Mouse (Mus musculus) c-Kit-positive CD71-negative TER-119-negative erythroid progenitor cells, embryonic 14.5 days (primary cell): ENCODE measurements around the gene Trip10.
"Not testable (repeated sequence)": the region's sequence is repeated elsewhere in the genome, so short reads cannot be mapped to it uniquely, and the experiment has no call there.

Experiments
- DNase-seq: peaks from one replicate; pipeline ENCODE4 v3.0.0-alpha.2; 2013; ENCODE audit warnings: low read depth

Trip10 gene

DNA sequence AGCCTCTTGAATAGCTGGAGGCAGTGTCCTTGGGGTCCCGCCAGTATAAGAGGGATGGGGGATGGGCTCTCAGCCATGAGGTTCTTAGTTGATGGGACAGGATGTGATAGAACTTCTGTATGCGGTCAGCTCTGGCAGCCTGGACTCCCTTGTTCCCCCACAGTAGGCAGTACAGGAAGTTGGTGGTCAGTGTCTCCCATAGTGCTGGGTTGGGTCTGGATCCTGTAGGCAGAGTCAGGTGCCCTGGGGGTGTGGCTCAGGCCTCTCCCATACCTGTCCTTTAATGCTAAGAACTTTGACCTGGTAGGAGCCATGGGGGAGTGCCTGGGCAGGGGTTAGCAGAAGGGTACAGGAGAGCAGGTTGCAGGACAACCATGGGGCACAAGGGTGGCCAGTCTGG lies 14.9 kb downstream of the Trip10 start:
- no peak for DNase-seq

DNA sequence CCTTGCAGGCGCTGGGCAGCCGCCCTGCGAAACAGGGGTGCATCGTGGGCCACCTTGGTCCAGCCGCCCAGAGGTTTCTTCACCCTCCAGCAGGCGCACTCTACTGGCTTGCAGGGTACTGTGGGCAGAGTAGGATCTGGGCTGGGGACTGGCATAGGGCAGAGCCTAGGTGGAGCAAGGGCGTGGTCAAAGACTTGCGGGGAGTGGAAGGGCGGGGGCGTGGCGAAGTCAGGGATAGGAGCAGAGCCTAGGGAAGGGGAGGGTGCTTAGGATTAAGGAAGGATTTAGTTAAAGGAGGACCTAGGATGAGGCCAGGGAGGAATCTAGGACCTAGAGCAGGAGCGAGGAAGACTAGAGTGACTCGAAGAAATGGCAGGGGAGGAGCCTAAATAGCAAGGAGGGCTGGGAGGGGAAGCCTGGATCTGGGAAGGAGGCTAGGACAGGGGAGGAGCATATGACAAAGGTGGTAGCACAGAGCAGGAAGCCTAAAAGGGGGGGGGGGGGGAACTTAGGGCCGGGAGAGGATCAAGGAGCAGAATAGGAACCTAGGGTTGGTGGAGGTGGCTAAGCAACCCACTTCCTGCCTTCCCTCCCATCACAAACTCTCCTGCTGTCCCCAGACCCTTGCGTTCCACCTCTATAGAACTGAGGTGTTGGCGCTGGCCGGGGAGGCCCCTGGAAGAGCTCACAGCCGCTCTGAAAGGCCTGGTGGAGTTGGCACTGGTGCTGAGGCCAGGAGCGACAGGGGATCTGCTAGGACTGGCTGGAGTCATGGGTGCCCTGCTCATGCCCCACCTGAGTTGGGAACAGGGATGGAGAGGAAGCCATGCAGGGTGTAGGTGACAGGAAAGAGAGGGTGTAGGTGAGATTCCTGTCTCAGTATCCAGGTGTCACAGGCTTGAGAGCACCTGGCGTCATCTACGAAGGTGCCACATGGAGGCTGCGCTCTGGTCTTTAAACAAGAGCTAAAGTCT lies 16.0 kb downstream of the Trip10 start:
- DNase-seq, result no peak

DNA sequence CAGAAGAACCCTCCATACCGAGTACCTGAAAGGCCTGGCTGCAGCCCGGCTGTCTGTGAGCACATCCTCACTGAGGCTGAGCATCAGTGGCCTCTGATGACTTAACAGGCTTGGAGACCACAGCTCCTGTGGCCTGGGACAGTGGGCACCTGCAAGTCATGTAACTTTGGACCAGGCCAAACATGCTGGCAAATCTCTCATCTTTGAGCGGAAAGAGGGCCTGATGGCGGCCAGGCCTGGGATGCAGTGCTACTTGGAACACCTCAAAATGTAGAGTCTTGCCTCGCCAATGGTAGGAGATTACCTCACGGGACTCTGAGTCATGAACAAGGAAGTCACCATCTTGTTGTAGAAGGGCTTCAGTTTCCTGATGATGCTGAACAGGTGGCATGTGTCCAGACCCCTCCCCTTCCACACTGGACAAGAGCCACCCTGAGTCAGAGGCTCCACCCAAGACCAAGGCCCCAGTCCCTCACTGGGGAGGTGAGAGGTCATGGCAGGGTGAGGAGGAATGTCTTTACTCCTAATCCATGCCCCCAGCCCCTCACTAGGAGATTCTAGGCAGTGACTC lies 18.4 kb downstream of the Trip10 start:
- no peak for DNase-seq

DNA sequence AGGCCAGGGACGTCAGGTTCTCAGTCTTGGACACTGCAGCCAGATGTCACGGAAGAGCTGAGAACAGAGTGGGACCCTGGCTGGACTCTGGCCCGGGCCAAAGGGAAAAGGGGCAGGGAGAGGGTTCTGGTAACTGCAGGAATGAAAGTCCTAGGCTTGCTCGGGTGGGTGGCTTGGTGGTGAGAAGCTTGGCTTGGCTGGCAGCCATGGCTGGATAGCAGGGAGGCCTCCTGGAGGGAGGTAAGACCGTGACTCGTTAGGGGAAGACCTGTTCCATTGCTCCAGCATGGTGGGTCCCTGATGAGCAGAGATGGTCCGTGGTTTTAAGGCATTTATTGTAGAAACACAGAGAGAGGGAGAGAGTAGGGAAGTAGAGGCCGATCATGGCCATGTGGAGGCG lies 22.0 kb downstream of the Trip10 start:
- no peak for DNase-seq

DNA sequence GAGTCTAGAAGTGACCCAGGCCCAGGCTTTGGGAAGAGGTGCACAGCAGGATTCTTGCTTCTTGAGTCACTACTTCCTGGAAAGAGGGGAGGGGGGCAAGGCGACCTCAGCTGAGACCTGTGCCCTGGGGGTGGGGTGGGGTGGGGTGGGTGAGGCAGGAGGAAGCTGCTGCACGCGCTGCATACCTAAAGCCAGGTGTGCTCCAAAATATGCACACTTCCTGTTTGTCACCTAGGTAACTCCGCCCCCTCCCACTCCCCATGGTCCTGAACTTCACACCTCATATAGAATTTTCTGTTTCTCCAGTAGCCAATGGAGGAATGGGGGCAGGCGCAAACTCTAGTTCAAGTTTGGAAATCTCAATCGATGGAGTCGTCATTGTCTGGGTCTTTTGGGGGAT lies 24.6 kb downstream of the Trip10 start:
- no peak for DNase-seq

DNA sequence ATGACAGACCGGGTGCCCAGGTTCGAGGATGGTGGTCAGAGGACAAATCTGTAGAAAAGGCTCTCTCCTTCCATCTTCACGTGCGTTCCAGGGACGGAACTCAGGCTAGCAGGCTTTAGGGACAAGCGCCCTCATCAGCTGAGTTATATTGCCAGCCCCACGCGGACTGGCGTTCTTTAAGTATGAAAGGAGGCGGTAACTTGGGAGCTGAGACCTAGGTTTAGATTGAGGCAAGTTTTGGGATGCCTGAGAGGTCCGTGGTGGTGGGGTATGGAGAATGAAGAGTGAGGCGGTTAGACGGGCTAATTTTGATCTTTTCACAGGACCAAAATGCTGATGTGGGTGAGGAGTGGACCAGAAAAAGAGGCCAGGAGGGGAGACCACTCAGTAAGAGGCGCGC lies 25.4 kb downstream of the Trip10 start:
- no peak for DNase-seq

DNA sequence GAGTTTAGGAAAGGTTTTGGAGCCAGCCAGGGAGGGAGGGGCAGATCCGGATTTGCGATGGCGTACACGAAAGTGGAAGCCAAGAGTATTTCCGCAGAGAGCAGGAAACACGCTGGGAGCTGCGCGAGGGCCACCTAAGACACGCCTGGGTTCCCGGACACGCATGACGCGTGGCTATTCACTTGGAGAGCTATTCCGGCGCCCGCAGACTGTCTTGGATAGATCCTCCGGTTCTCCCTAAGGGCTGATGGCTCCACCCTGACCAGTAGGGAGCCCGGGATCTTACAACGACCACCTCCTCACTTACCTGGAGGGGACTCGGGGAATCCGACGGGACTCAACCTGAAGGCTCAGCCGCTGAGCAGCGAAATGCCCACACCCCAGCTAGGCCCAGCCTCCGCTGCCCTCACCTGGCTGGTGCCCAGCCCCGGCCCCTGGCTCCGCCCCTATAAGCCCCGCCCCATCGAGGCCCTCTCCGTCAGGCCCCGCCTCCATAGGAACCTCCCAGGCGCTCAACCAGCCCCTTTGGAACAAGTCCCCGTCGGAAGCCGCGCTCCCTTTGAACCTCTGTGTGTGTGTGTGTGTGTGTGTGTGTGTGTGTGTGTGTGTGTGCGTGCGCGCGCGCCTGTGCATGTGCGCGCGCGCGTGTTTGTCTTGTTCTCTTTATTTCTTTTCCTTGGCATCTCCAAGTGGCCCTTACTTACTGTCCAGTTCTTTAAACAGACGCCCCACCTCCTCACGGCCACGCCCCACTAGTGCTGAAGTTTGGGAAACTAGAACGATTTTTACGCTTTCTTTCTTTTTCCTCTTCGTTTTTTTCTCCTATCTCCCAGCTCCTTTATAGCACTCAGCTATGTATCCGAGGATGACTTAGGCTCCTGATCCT lies 26.1 kb downstream of the Trip10 start:
- DNase-seq, result peak; percentile 70

DNA sequence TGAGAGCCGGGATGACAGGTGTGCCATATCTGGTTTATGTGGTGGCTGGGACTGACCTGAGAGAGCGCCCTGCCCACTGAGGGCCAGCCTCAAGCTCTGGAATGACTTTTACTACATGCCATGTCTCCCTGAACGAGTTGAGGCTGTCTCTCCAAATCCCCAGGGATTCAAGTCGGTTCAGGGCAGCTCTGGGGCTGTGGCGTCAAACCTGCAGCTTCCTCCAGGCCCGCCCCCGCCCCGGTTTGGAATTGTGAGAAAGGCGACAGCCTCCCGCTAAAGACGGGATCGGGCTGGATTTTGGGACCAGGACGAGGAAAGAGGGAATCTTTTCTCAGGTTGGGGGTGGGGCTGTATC lies 26.7 kb downstream of the Trip10 start:
- DNase-seq, result no peak

DNA sequence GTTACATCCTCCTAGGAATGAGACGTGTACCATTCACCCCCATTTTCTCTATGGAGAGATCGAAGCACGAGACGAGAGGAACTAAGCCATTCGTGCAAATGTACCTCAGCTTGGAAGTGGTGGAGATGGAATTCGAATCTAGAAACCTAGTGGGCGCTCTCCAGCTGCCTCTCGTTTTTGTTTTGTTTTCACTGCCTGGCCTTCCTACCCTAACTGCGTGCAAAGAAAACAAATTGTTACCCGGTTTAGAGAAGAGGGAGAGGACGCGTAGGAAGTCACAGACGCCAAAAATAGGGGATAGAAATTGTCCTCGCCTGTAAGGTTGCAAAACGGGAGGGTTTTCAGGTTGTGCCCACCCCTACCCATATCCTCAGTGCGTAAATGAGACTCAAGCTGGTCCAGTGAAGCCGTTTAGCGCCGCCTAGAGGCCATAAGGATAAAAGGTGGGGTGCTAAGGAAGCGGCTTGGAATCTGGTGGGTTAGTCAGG lies 27.4 kb downstream of the Trip10 start:
- DNase-seq, result peak; percentile 86

DNA sequence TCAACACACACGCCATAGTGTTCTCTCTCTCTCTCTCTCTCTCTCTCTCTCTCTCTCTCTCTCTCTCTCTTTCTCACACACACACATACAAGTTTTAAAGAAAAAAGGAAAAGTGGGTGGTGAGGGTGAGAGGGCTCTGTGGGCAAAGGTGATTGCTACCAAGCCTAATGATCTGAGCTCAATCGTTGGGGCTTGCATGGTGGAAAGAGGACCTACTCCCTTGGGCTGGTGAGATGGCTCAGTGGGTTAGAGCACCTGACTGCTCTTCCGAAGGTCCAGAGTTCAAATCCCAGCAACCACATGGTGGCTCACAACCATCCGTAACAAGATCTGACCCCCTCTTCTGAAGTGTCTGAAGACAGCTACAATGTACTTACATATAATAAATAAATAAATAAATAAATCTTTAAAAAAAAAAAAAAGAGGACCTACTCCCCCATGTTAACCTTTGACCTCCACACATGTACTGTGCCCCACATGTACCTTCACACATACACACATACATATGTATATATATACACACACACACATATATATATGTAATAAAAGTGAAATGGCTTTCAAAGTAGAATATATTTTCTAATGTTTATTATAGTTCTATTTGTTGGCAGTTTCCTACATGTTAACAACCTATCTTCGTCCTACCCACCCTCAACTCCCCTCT lies 28.5 kb downstream of the Trip10 start:
- DNase-seq, result not testable (repeated sequence)

DNA sequence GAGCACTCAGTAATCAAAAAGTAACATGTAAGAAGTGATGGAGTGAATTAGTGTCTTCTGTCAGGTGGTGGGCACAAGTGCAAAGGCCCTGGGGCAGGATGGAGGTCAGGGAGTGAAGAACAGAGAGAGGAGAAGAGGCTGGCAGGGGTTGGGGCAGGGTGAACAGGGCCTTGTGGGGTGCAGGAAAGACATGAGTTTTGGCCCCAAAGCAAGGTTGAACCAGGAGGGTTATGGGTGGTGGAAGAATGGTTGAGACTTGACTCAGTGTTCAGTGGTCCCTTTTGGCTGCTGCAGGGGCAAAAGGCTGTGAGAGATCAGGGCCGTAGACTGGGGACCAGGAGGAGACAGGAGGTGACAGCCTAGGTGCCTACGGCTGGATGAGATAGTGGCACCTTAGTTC lies 29.3 kb downstream of the Trip10 start:
- no peak for DNase-seq

DNA sequence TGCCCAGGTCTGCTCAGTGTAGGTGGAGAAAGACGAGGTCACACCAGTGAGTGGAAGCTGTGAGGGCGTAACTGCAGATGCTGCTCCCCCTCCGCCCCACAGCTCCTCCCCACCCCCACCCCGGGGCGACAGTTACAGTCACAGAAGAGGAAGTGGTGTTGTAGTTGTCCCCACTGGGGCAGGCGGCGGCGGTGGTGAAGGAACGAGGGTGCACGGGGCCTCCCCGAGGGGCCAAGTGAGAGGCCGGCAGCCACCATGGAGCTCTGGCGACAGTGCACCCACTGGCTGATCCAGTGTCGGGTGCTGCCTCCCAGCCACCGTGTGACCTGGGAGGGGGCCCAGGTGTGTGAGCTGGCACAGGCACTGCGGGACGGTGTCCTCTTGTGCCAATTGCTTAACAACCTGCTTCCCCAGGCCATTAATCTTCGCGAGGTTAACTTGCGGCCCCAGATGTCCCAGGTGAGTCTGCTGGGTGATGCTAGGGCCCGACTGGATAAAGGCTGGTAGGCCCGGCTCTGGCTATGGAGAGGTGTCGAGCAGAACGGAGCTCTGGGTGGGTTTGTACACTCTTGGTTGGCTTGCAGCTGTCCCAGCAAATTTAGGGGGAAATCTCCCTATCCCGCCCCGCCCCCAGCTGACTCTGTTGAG lies 29.8 kb downstream of the Trip10 start, which contains the start of gene Vav1:
Vav1 (plus strand) TSS at position 158 of the 648 bp plus-strand sequence.
- no peak for DNase-seq

DNA sequence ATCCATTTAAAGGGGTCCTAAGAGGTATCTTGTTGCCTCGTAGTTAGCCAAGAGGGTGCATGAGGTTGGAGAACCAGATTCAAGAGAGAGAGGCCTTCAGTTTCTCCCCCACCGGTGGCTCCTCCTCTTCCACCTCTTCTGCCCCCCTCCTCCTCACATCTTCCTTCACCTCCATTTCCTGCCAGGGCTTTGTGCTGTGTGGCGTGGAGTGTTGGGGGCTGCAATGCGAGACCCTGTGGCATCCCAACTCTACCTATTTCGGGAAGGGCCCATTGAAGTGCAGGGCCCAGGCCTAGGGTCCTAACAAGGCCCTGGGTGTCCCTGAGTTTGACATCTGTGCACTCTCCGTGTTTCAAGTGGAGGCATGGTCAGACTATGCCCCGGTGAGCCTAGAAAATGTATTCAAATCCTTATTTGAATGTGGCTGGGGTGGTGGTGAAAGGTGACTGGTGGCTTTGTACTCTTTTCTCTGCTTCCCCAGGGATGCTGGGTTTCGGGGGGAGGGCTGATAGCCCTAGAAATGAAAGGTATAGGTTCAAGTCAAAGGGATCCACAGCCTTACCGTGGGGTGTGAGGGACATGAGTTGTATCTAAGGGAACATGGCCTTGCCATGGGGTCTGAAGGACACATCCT lies 30.5 kb downstream of the Trip10 start:
- no peak for DNase-seq

DNA sequence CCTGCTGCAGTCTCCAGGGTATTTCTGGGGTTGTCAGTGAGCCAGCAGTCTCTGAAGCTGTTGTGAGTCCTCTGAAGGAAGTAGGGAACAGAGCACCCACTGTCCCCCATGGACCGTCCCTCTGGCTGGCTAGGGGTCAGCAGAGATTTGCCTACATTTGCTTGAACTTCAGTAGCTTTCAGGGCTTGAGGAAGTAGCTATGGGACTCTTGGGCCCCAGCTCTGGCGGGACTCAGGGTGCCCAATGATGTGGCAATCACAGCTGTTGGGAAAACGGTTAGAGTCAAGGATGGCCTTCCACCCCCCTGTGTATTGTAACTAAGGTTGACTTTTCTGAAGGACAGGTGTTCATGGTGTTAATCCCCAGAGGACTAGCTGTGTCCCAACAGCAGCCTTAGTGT lies 31.2 kb downstream of the Trip10 start:
- DNase-seq, result no peak

DNA sequence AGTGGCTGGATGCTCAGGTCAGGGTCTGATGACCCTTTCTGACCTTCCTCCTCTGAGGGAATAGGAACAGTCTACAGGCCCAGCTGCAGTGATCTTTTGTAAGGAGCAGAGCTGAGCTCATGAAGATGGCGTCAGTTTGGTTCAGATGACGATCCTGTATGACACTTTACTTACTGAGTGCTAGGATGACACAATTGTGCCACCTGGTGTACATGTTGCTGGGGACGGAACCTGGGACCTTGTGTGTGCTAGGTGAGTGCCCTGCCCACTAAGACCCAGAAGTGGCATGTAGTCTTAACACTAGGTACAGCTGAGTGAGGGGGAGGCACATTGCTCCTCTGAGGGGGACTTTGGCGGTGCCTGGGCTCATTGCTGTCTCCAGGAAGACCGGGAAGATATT lies 34.7 kb downstream of the Trip10 start:
- DNase-seq, result no peak

DNA sequence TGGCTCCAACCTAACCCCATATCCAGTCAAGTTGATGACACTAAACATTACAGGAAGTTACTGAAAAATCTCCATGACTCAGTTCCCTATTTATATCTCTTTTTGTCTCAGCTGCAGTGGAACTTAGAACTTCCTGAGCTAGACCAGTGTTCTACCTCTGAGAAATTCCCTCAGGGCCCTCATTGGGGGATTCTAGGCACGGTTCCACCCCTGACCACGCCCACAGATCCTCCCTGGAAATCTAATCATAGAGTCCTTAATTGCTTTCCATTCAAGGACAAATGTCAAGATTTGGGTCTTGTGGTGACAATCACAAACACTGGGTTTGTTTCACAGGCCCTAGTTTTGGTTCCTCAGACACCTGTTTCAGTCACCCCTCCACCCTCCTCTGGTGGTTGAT lies 35.8 kb downstream of the Trip10 start:
- DNase-seq, result no peak

DNA sequence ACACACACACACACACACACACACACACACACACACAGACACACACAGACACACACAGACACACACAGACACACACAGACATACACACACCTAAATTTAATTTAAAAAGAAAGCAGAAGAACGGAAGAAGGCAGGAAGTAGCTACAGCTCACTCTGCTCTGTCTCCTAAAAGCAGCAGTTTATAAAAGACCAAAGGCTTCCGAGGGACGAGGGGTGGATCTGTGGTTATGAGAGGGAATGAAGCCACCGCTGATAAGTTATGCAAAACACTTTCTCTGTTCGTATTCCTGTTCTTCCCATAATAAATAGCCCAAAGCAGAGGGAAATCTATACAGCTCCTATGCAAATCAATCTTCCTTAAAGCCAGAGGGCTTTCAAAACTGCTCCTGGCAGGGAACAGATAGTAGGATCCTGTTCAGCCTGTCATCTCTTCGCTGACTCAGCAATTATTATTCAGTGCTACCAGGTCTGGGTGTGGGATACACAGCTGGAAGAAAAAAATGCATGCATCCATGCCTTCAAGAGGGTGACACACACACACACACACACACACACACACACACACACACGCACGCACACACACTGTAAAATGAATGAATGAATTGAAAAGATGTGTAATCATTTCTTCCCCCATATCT lies 37.6 kb downstream of the Trip10 start:
- DNase-seq, result no peak

DNA sequence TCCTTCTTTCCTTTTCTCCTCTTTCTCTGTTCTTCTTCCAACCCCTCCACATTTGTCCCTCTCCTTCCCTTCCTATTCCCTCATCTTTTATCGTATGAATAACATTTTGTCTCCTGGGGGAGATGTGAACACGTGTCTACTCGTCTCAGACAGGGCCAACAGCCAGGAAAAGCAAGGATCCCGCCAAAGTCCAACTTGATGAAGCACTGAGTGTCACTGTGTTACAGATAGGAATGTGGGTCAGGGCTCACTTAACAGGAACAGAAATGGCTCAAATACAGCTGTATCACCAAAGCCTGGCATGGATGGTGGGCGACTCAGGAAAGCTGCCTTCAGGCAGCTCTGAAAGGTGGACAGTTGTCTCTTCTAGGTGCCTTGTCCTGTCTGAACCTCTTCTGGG lies 40.0 kb downstream of the Trip10 start:
- no peak for DNase-seq

DNA sequence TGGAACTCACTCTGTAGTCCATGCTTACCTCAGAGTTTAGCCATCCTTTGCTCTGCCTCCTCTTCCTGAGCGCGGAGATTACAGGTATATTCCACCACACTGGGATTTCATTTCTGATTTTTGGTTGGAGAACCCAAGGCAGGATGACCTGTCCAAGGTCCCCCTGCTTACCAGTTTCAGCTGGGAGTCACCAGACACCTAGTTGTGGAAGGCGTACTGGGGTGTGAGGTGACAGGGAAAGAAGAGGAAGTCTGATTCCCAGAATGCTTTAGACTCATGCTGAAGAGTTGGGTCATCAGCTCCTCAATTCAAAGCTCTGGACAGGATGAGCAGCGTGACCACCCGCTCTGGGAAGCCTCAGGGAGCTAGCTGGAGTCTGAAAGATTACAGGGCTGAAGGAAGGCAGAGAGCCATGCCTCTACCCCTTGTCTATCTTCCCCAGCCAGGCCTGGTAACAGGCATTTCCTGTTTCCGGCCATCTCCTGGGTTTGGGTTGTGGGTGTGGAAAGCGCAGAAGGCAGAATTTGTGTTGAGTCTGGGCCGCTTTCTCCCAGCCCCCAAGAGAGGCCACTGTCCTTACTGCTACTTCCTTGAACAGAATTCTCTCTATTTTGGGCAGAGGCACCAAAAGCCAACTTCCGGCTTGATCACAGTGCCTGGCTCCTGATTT lies 40.9 kb downstream of the Trip10 start:
- DNase-seq, result peak; percentile 66

DNA sequence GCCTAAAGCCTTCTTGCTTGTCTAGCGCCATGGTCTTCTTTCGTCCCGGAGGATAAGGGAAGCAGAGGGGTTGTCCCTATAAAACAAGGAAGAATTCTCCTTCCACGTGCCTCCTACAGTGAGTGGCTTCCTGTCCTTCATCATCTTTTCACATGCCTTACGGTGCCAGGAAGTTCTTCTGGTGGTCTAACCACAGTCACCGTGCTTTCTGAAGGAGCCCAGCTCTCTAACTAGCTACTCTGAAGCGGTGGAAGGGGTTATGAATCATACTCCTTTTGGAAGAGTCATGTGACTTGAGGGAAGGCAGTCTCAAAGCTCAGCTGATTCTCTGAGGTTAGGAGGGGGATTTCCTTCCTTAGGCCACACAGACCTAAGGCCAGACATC lies 41.4 kb downstream of the Trip10 start:
- DNase-seq, result peak; percentile 60
